8 mouse cellular contexts compared by ENCODE assay signal in genomic region chr13:23453926-23454325, GRCm38 (mm10). TPM values are rescaled to one million over a fixed set of nuclear protein-coding genes. Genes with fewer than 3 reads are reported as not detected.
DNase-seq lines count a peak whose midpoint lies in the region; ATAC-seq and TF ChIP-seq lines count a peak whose summit lies in the region.

No protein-coding gene starts in this region.

- H3K9me3 ChIP-seq in hindbrain, embryonic 16.5 days (ENCODE audit: control insufficient read depth, low read length) = no peaks in the 10 kb centered on the region
- no peaks in the 10 kb centered on the region for H3K9me3 ChIP-seq in midbrain, embryonic 15.5 days

- H3K36me3 ChIP-seq in hindbrain, embryonic 16.5 days (ENCODE audit: control insufficient read depth, insufficient read depth, low read length) = no peaks in the 10 kb centered on the region
- H3K36me3 ChIP-seq in midbrain, embryonic 15.5 days (replicated peaks) = no peaks in the 10 kb centered on the region

- intact Hi-C loops in left cerebral cortex, adult 2 months (cut with DNase I) = loop anchor here (1.0 to 5.0 kb wide), 2 partner anchors 48 to 64 kb away; no protein-coding TSS in a partner anchor
- intact Hi-C loops in left cerebral cortex, postnatal 36 days (cut with DNase I) = no loop called here

- H3K9ac ChIP-seq in hindbrain, embryonic 16.5 days (ENCODE audit: low read depth, low read length) = peak overlapping the region; percentile 72
- peak overlapping the region; percentile 59 for H3K9ac ChIP-seq in midbrain, embryonic 15.5 days

- no peak for TF ChIP-seq CTCF in left cerebral cortex, adult 2 months (IDR thresholded peaks at IDR 0.05)

- no peaks in the 10 kb centered on the region for H3K27me3 ChIP-seq in hindbrain, embryonic 16.5 days (replicated peaks; ENCODE audit: control insufficient read depth, insufficient read depth, low read length)
- peaks cover 4% of the 10 kb centered on the region; the same call in 1 of the 2 replicates for H3K27me3 ChIP-seq in midbrain, embryonic 15.5 days (replicated peaks)

- H3K4me3 ChIP-seq in left cerebral cortex, adult 2 months = peak overlapping the region; percentile 79
- H3K4me3 ChIP-seq in hindbrain, embryonic 16.5 days (ENCODE audit: low read length) = peak overlapping the region; percentile 81
- peak overlapping the region; percentile 72 for H3K4me3 ChIP-seq in midbrain, embryonic 15.5 days

- no peak overlapping the region for H3K27ac ChIP-seq in left cerebral cortex, adult 2 months
- peak overlapping the region; percentile 76; the same call in 1 of the 2 replicates for H3K27ac ChIP-seq in hindbrain, embryonic 16.5 days (ENCODE audit: low read depth, low read length)
- H3K27ac ChIP-seq in midbrain, embryonic 15.5 days = peak overlapping the region; percentile 71

- ATAC-seq in hindbrain, embryonic 16.5 days = no peak
- ATAC-seq in midbrain, embryonic 15.5 days (replicated peaks) = no peak

- H3K4me2 ChIP-seq in hindbrain, embryonic 16.5 days (ENCODE audit: low read length) = peak overlapping the region; percentile 66
- H3K4me2 ChIP-seq in midbrain, embryonic 15.5 days = peak overlapping the region; percentile 56

- 2% methylated on average over 9 of the region's 9 CpGs for whole genome bisulfite sequencing in hindbrain, embryonic 16.5 days
- under 1% methylated on average over 9 of the region's 9 CpGs for WGBS in midbrain, embryonic 15.5 days

- H3K4me1 ChIP-seq in hindbrain, embryonic 16.5 days (ENCODE audit: control insufficient read depth, insufficient read depth, low read depth, low read length) = no peaks in the 10 kb centered on the region; the same call in none of the 2 replicates
- peaks cover 4% of the 10 kb centered on the region for H3K4me1 ChIP-seq in midbrain, embryonic 15.5 days

- no peak for DNase-seq in left cerebral cortex, adult 2 months (ENCODE audit: extremely low spot score in 1 of 2, low spot score in 2 of 2)
- no peak for DNase-seq in left cerebral cortex, postnatal 36 days (ENCODE audit: low spot score in 2 of 2)
- DNase-seq in c-Kit-positive CD71-positive TER-119-positive erythroid progenitor cells, embryonic 14.5 days (ENCODE audit: low spot score) = peak; percentile 46
- no peak for DNase-seq in right cerebral cortex, postnatal 36 days (ENCODE audit: low spot score in 2 of 2)
- DNase-seq in cerebellum, adult 11 months = no peak
- DNase-seq in thymus, postnatal 36 days = no peak

RNA-seq across cellular contexts. Expression of gene Btn1a1, which starts 11.8 kb away (rescaled TPM):
- not detected for total RNA-seq in left cerebral cortex, adult 2 months (2021)
- total RNA-seq in left cerebral cortex, postnatal 36 days (2021) = not detected
- polyA plus RNA-seq in hindbrain, embryonic 16.5 days (2015; fragmentation: Nextera tagmentation; extraction: Ambion mirVana) = 0.09 and 0.20 TPM in 2 replicates
- 0.09 and 0.25 TPM in 2 replicates for polyA plus RNA-seq in midbrain, embryonic 15.5 days (2015; fragmentation: Nextera tagmentation; extraction: Ambion mirVana)

RNA-seq across cellular contexts. Expression of gene Abt1, which starts 30.3 kb away (rescaled TPM):
- total RNA-seq in left cerebral cortex, adult 2 months (2021) = 1 to 10 TPM; 8.9 to 9.8 TPM
- 1 to 10 TPM; 8.4 to 8.5 TPM for total RNA-seq in left cerebral cortex, postnatal 36 days (2021)
- 9.8 and 10.1 TPM in 2 replicates for polyA plus RNA-seq in hindbrain, embryonic 16.5 days (2015; fragmentation: Nextera tagmentation; extraction: Ambion mirVana)
- polyA plus RNA-seq in midbrain, embryonic 15.5 days (2015; fragmentation: Nextera tagmentation; extraction: Ambion mirVana) = 9.8 and 9.9 TPM in 2 replicates

RNA-seq across cellular contexts. Expression of gene Btn2a2, which starts 34.7 kb away (rescaled TPM):
- 1 to 10 TPM in 1 of 2 experiments, under 1 TPM in 1; 0.65 to 1.4 TPM for total RNA-seq in left cerebral cortex, adult 2 months (2021)
- total RNA-seq in left cerebral cortex, postnatal 36 days (2021) = 1 to 10 TPM in 1 of 2 experiments, under 1 TPM in 1; 0.93 to 1.5 TPM
- polyA plus RNA-seq in hindbrain, embryonic 16.5 days (2015; fragmentation: Nextera tagmentation; extraction: Ambion mirVana) = 0.14 TPM in 1 of 2 replicates, not detected in the other
- polyA plus RNA-seq in midbrain, embryonic 15.5 days (2015; fragmentation: Nextera tagmentation; extraction: Ambion mirVana) = not detected in 2 replicates
